Mouse (Mus musculus) liver, adult 10 weeks (tissue): ENCODE measurements around the gene Zfp853. TPM values are rescaled to one million over a fixed set of nuclear protein-coding genes. Genes with fewer than 3 reads are reported as not detected.

Experiments used
- polyA plus RNA-seq: library from polyadenylated mRNA; stranded (reverse); fragments of 350-450 nt; fragmentation: Illumina TruSeq; extraction: RNeasy Lipid Tissue Mini Kit (QIAGEN cat#74804); gene quantifications from one replicate; pipeline ENCODE4 v1.2.3, GENCODE M21; 2014; ENCODE audit warnings: low read depth, low replicate concordance

The Zfp853 gene
- polyA plus RNA-seq, result not detected

GRCm38 (mm10) chr5:143293404-143293803 is at the start of gene Zfp853:
Gene Zfp853, minus strand, starts transcription at chr5:143293623.

DNA sequence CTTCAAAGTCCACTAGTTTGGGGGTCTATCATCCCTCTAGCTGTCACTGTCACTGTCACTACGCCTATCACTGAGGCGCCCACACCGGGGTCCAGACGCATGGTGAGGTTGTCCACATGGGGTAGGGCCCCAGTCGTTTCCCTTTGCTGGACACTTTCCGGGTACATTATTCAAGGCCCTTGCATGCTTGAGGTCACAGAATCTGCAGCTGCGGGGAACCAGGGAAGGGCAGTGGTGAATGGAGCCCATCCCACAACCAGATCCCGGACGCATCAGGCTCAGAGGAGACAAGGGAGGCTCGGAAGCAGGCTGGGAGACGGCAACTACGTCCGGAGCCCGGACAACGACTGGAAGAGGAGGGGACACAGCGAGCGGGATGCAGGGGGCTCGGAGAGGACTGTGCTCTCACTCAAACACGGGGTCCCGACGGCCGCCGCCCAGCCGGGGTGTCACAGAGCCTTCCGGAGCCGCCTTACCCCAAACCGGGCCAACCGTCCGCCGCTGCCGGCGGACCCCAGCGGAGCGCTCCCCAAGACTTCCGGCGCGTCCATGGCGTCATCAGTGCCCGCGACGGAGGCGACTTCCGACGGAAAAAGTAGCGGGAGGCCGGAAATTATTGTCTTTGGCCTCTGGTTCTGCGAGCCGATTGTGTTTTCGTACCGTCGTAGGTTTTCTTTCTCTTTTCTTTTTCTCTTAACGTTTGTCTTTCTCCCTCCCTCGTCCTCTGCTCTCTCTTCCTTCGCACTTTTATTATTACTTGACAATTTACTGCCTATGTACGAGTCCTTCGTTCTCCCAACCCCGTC is 35.5 kb upstream of the Zfp853 start, which contains the start of gene Zdhhc4:
TSS of gene Zdhhc4 (minus strand) at position 567 of the 806 bp plus-strand sequence.

DNA sequence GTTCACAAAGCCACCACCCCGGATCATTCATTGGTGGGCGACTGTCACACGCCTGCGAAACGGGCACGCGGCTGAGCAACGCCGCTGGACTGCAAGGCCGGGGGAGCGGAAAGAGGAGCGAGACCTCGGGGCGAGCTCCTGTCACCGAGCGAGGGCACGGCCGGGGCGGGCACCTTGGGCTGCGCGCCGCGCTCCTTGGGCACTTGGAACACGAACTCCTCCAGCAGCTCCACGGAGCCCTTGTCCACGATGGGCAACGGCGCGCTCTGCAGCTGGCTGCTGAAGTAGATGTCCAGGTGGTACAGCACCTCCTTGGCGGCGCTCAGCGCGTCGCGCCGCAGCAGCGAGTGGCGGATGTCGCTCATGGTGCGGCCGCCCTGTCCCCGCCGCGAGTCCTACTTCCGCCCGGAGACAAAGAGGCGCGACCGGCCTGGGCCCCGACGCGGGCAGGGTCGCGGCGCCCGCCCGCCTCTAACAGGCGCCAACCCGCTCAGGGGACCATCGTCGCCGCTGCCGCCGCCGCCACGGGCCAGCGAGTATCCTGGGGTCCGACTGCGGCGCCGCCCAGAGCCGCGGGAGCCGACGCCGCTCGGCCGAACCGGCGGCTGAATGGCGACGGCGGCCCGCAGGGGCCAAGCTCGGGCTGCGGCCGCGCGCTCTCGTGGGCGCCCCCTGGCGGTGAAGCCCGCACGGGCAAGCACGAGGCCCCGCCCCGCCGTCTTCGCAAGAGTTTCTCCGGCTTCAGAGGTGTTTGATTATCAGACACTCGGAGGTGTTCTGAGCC is 21.5 kb upstream of the Zfp853 start, which contains the start of gene E130309D02Rik:
TSS of gene E130309D02Rik (minus strand) at position 631 of the 784 bp plus-strand sequence.

DNA sequence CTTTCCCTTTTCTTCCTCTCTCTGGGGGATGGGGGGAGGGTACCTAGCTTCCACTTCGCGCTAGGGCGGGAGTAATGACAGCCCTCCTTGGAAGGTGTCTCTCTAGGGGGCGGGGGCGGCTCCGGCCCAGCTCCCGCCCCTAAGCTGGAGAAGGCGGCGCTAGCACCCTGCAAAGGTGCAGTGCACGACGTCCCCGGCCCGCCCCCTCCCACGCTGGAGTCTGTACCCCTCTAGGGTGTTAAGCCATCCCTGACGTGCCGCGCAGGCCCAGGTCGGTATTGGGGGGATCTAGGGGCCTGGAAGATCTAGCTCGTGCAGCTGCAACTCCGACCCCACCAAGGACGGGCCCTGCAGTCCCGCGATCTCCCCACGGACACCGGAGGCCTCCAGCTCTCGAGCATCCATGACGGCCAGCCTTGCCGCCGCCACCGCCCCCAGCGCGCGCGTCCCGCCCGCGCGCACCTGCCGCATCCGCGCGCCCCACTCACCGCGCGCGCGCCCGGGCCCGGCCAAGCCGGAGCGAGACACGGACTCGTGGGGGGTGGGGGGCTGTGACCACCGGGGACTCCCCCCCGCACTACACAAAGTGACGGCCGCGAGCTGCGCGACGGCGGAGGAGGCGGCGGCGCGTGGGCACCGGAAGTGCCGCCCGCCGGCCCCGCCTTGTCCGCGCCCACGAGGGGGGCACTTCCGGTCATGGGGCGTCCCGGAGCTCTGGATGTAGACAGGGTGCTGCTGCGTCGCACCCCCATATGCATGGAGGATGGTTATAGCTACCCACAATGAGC is 23.9 kb downstream of the Zfp853 start, which contains the start of gene Zfp316:
TSS of gene Zfp316 (minus strand) at position 660 of the 788 bp plus-strand sequence.

Other genes starting within 250 kb of the Zfp853 start
- gene Rnf216, start 180.6 kb downstream of the Zfp853 start, polyA plus RNA-seq, result 11.4 TPM
- not detected for gene Olfr718-ps1, start 146.0 kb downstream of the Zfp853 start, polyA plus RNA-seq
- gene Rbak, start 112.8 kb downstream of the Zfp853 start, polyA plus RNA-seq, result 2.6 TPM
- not detected for gene Spdye4b, start 112.6 kb downstream of the Zfp853 start, polyA plus RNA-seq
- gene Spdye4a, start 66.7 kb downstream of the Zfp853 start, polyA plus RNA-seq, result not detected
- 3.7 TPM for gene Zfp12, start 58.5 kb downstream of the Zfp853 start, polyA plus RNA-seq
- 0.34 TPM for gene Zfp316, start 23.6 kb downstream of the Zfp853 start, polyA plus RNA-seq
- gene E130309D02Rik, start 21.7 kb upstream of the Zfp853 start, polyA plus RNA-seq, result 1.3 TPM
- 7.0 TPM for gene Zdhhc4, start 35.6 kb upstream of the Zfp853 start, polyA plus RNA-seq
- not detected for gene Grid2ip, start 63.7 kb upstream of the Zfp853 start, polyA plus RNA-seq
- 61.7 TPM for gene Kdelr2, start 110.2 kb upstream of the Zfp853 start, polyA plus RNA-seq
- 2.1 TPM for gene Daglb, start 171.0 kb upstream of the Zfp853 start, polyA plus RNA-seq
- 189 TPM for gene Rac1, start 234.4 kb upstream of the Zfp853 start, polyA plus RNA-seq